Comparison of ENCODE assay signal across 8 mouse cellular contexts in the genomic region with DNA sequence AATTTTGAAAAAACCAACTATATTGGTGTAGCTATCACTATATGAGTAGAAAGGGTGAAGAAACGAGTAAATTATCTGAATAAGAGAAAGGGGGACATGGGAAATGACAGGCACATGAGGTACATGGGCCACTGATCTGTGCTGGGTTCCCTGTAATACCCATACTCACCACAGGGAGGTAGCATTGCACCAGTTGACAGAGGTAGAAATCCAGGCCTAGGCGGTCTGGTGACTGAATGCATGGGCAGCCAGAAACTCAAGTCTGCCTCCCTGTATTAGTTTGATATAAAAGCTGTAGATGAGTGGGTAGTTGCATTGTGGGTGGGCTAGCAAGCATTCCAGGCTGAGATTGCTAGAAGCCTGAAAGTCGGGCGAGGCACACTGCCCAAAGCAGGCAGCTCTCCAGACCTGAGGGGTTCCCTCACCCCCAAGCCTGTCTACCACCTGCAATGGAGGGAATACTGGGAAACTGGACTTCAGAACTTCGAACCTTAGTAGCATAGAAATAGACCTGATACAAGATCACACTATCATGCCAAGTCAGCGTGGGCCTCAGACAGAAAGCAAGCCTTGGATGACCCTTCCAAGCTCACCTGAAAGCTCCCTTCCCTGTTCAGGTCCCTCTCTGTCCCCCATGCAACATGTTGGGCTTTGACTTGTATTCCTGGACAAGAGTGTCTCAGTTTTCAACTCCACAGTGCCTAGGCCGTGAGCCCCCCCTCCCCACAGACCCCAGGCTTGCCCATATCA. TPM values are rescaled to one million over a fixed set of nuclear protein-coding genes. Genes with fewer than 3 reads are reported as not detected.
DNase-seq lines count a peak whose midpoint lies in the region; ATAC-seq and TF ChIP-seq lines count a peak whose summit lies in the region.

No protein-coding gene starts in this region.

- H3K9ac ChIP-seq in heart, embryonic 12.5 days = peak overlapping the region; percentile 24; the same call in 1 of the 2 replicates
- 0 out of 2 replicates have a peak overlapping the region, but pooled peaks have one; percentile 1 for H3K9ac ChIP-seq in kidney, embryonic 16.5 days (replicated peaks; ENCODE audit: low read length)
- H3K9ac ChIP-seq in liver, embryonic 11.5 days (ENCODE audit: low read depth, low read length) = peak overlapping the region; percentile 64

- no peaks in the 10 kb centered on the region for H3K79me2 ChIP-seq in myocyte (ENCODE audit: control insufficient read depth, insufficient read depth)

- ATAC-seq in CD4-positive, CD25-positive, alpha-beta regulatory T cell, adult 4 months = peak; percentile 88
- peak; percentile 66 for ATAC-seq in erythroblast, adult 5-6 weeks (replicated peaks; ENCODE audit: low FRiP score, poor library complexity, severe bottlenecking)
- ATAC-seq in heart, embryonic 12.5 days (ENCODE audit: insufficient number of reproducible peaks, low FRiP score) = peak; percentile 66
- ATAC-seq in kidney, embryonic 16.5 days (ENCODE audit: low FRiP score, low TSS enrichment) = peak; percentile 42; the same call in 1 of the 2 replicates
- ATAC-seq in liver, embryonic 11.5 days (replicated peaks; ENCODE audit: low FRiP score) = peak; percentile 63

- peak; percentile 48 for TF ChIP-seq CTCF in bone marrow macrophage, adult 2 months (IDR thresholded peaks at IDR 0.05; ENCODE audit: low read depth, low read length)

- no peak for TF ChIP-seq POLR2A in bone marrow macrophage, adult 2 months (IDR thresholded peaks at IDR 0.05; ENCODE audit: borderline replicate concordance, low read depth, low read length)
- no peak for TF ChIP-seq POLR2A in myocyte (IDR thresholded peaks at IDR 0.05; ENCODE audit: insufficient read length, low read depth)

- H3K9me3 ChIP-seq in heart, embryonic 12.5 days (replicated peaks) = no peaks in the 10 kb centered on the region
- H3K9me3 ChIP-seq in kidney, embryonic 16.5 days (ENCODE audit: low read length) = no peaks in the 10 kb centered on the region
- H3K9me3 ChIP-seq in liver, embryonic 11.5 days (ENCODE audit: control insufficient read depth, low read length) = no peaks in the 10 kb centered on the region

- H3K27ac ChIP-seq in bone marrow macrophage, adult 2 months (ENCODE audit: insufficient read depth, low read depth, low read length) = no peak overlapping the region
- no peak overlapping the region for H3K27ac ChIP-seq in heart, embryonic 12.5 days (ENCODE audit: poor library complexity, severe bottlenecking)
- H3K27ac ChIP-seq in kidney, embryonic 16.5 days (ENCODE audit: low read length) = no peak overlapping the region
- H3K27ac ChIP-seq in liver, embryonic 11.5 days (ENCODE audit: low read depth, low read length) = peak overlapping the region; percentile 87

- WGBS in heart, embryonic 12.5 days = 64% methylated on average over 7 of the region's 7 CpGs
- WGBS in kidney, embryonic 16.5 days = 59% methylated on average over 7 of the region's 7 CpGs
- 49% methylated on average over 7 of the region's 7 CpGs for WGBS in liver, embryonic 11.5 days

- no peak overlapping the region for H3K4me3 ChIP-seq in bone marrow macrophage, adult 2 months (ENCODE audit: insufficient read depth, low read length)
- H3K4me3 ChIP-seq in heart, embryonic 12.5 days = no peak overlapping the region
- H3K4me3 ChIP-seq in kidney, embryonic 16.5 days (ENCODE audit: low read length) = no peak overlapping the region
- H3K4me3 ChIP-seq in liver, embryonic 11.5 days (ENCODE audit: low read depth, low read length) = 0 out of 2 replicates have a peak overlapping the region, but pooled peaks have one; percentile 15
- H3K4me3 ChIP-seq in myocyte = no peak overlapping the region

- peaks cover 42% of the 10 kb centered on the region for H3K36me3 ChIP-seq in heart, embryonic 12.5 days
- H3K36me3 ChIP-seq in kidney, embryonic 16.5 days (ENCODE audit: insufficient read depth, low read length) = peaks cover 22% of the 10 kb centered on the region
- H3K36me3 ChIP-seq in liver, embryonic 11.5 days (ENCODE audit: control insufficient read depth, insufficient read depth, low read length) = peaks cover 33% of the 10 kb centered on the region
- H3K36me3 ChIP-seq in myocyte (ENCODE audit: control insufficient read depth, insufficient read depth) = peaks cover 12% of the 10 kb centered on the region
- H3K36me3 ChIP-seq in splenic B cell, adult 2 months (ENCODE audit: control insufficient read depth, insufficient read depth, low read length, poor library complexity, severe bottlenecking) = peaks cover 6% of the 10 kb centered on the region; the same call in 1 of the 2 replicates

- no peak overlapping the region for H3ac ChIP-seq in myocyte (ENCODE audit: control insufficient read depth, insufficient read length)

- H3K4me1 ChIP-seq in bone marrow macrophage, adult 2 months (ENCODE audit: control insufficient read depth, insufficient read depth, low read length) = peaks cover 3% of the 10 kb centered on the region; the same call in 1 of the 2 replicates
- H3K4me1 ChIP-seq in heart, embryonic 12.5 days (replicated peaks) = peaks cover 12% of the 10 kb centered on the region
- H3K4me1 ChIP-seq in kidney, embryonic 16.5 days (ENCODE audit: insufficient read depth, low read length) = no peaks in the 10 kb centered on the region
- peaks cover 26% of the 10 kb centered on the region for H3K4me1 ChIP-seq in liver, embryonic 11.5 days (replicated peaks; ENCODE audit: control insufficient read depth, insufficient read depth, low read length)

- no peaks in the 10 kb centered on the region for H3K27me3 ChIP-seq in heart, embryonic 12.5 days (replicated peaks)
- no peaks in the 10 kb centered on the region for H3K27me3 ChIP-seq in kidney, embryonic 16.5 days (ENCODE audit: insufficient read depth, low read length)
- H3K27me3 ChIP-seq in liver, embryonic 11.5 days (replicated peaks; ENCODE audit: control insufficient read depth, insufficient read depth, low read length) = no peaks in the 10 kb centered on the region
- H3K27me3 ChIP-seq in myocyte (ENCODE audit: control insufficient read depth, insufficient read depth, insufficient read length) = no peaks in the 10 kb centered on the region
- no peaks in the 10 kb centered on the region for H3K27me3 ChIP-seq in splenic B cell, adult 2 months (ENCODE audit: control insufficient read depth, insufficient read depth, low read length, poor library complexity, severe bottlenecking)

- DNase-seq in liver, embryonic 11.5 days (ENCODE audit: low spot score) = no peak
- DNase-seq in splenic B cell, adult 2 months (ENCODE audit: low read depth, low spot score) = peak; percentile 89

- H3K4me2 ChIP-seq in heart, embryonic 12.5 days = no peak overlapping the region
- no peak overlapping the region for H3K4me2 ChIP-seq in kidney, embryonic 16.5 days (replicated peaks; ENCODE audit: low read depth, low read length)
- H3K4me2 ChIP-seq in liver, embryonic 11.5 days = peak overlapping the region; percentile 66
- H3K4me2 ChIP-seq in myocyte (ENCODE audit: low read depth) = no peak overlapping the region

RNA-seq across cellular contexts. Expression of gene Gm5767, which starts 5.7 kb away (rescaled TPM):
- not detected for polyA plus RNA-seq in CD4-positive, CD25-positive, alpha-beta regulatory T cell, adult 4 months (2017; shearing (Covaris generic))
- polyA plus RNA-seq in bone marrow macrophage, adult 2 months (2012; ENCODE audit: insufficient read depth, insufficient read length, missing spikeins) = not detected in 2 replicates
- total RNA-seq in erythroblast, adult 5-6 weeks (2015; ENCODE audit: low replicate concordance) = not detected in 2 replicates
- total RNA-seq in erythroblast, adult 5-6 weeks (2017; ENCODE audit: low replicate concordance) = not detected in 2 replicates
- polyA plus RNA-seq in heart, embryonic 12.5 days (2016; fragmentation: Nextera tagmentation; extraction: Ambion mirVana) = not detected in 2 replicates
- polyA plus RNA-seq in kidney, embryonic 16.5 days (2015; fragmentation: Nextera tagmentation; extraction: Ambion mirVana) = not detected in 2 replicates
- polyA plus RNA-seq in liver, embryonic 11.5 days (2014; fragmentation: Nextera tagmentation; extraction: Ambion mirVana) = not detected in 2 replicates
- polyA plus RNA-seq in myocyte (2012; fragmentation: generic; extraction: Trizol) = 0.16 TPM

RNA-seq across cellular contexts. Expression of gene Carhsp1, which starts 14.3 kb away (rescaled TPM):
- 10 to 100 TPM; 11.7 to 29.4 TPM for polyA plus RNA-seq in CD4-positive, CD25-positive, alpha-beta regulatory T cell, adult 4 months (2017; shearing (Covaris generic))
- 24.0 and 26.3 TPM in 2 replicates for polyA plus RNA-seq in bone marrow macrophage, adult 2 months (2012; ENCODE audit: insufficient read depth, insufficient read length, missing spikeins)
- total RNA-seq in erythroblast, adult 5-6 weeks (2015; ENCODE audit: low replicate concordance) = 106 and 129 TPM in 2 replicates
- total RNA-seq in erythroblast, adult 5-6 weeks (2017; ENCODE audit: low replicate concordance) = 184 and 218 TPM in 2 replicates
- polyA plus RNA-seq in heart, embryonic 12.5 days (2016; fragmentation: Nextera tagmentation; extraction: Ambion mirVana) = 95.8 and 102 TPM in 2 replicates
- polyA plus RNA-seq in kidney, embryonic 16.5 days (2015; fragmentation: Nextera tagmentation; extraction: Ambion mirVana) = 86.0 and 86.9 TPM in 2 replicates
- polyA plus RNA-seq in liver, embryonic 11.5 days (2014; fragmentation: Nextera tagmentation; extraction: Ambion mirVana) = 24.9 and 25.4 TPM in 2 replicates
- 110 TPM for polyA plus RNA-seq in myocyte (2012; fragmentation: generic; extraction: Trizol)

RNA-seq across cellular contexts. Expression of gene Tmem186, which starts 48.8 kb away (rescaled TPM):
- polyA plus RNA-seq in CD4-positive, CD25-positive, alpha-beta regulatory T cell, adult 4 months (2017; shearing (Covaris generic)) = 10 to 100 TPM; 10.1 to 15.7 TPM
- polyA plus RNA-seq in bone marrow macrophage, adult 2 months (2012; ENCODE audit: insufficient read depth, insufficient read length, missing spikeins) = 7.1 and 8.8 TPM in 2 replicates
- total RNA-seq in erythroblast, adult 5-6 weeks (2015; ENCODE audit: low replicate concordance) = 4.2 and 6.7 TPM in 2 replicates
- total RNA-seq in erythroblast, adult 5-6 weeks (2017; ENCODE audit: low replicate concordance) = 1.8 and 5.6 TPM in 2 replicates
- 16.9 TPM in 2 replicates for polyA plus RNA-seq in heart, embryonic 12.5 days (2016; fragmentation: Nextera tagmentation; extraction: Ambion mirVana)
- 22.5 and 25.3 TPM in 2 replicates for polyA plus RNA-seq in kidney, embryonic 16.5 days (2015; fragmentation: Nextera tagmentation; extraction: Ambion mirVana)
- polyA plus RNA-seq in liver, embryonic 11.5 days (2014; fragmentation: Nextera tagmentation; extraction: Ambion mirVana) = 16.4 and 19.4 TPM in 2 replicates
- 7.4 TPM for polyA plus RNA-seq in myocyte (2012; fragmentation: generic; extraction: Trizol)

RNA-seq across cellular contexts. Expression of gene Pmm2, which starts 48.8 kb away (rescaled TPM):
- 100 to 1,000 TPM in 1 of 2 experiments, 10 to 100 TPM in 1; 93.6 to 129 TPM for polyA plus RNA-seq in CD4-positive, CD25-positive, alpha-beta regulatory T cell, adult 4 months (2017; shearing (Covaris generic))
- 58.2 and 59.0 TPM in 2 replicates for polyA plus RNA-seq in bone marrow macrophage, adult 2 months (2012; ENCODE audit: insufficient read depth, insufficient read length, missing spikeins)
- total RNA-seq in erythroblast, adult 5-6 weeks (2015; ENCODE audit: low replicate concordance) = 27.2 and 40.7 TPM in 2 replicates
- total RNA-seq in erythroblast, adult 5-6 weeks (2017; ENCODE audit: low replicate concordance) = 52.6 and 60.8 TPM in 2 replicates
- 43.1 and 43.3 TPM in 2 replicates for polyA plus RNA-seq in heart, embryonic 12.5 days (2016; fragmentation: Nextera tagmentation; extraction: Ambion mirVana)
- 61.2 and 63.3 TPM in 2 replicates for polyA plus RNA-seq in kidney, embryonic 16.5 days (2015; fragmentation: Nextera tagmentation; extraction: Ambion mirVana)
- polyA plus RNA-seq in liver, embryonic 11.5 days (2014; fragmentation: Nextera tagmentation; extraction: Ambion mirVana) = 52.9 and 55.8 TPM in 2 replicates
- polyA plus RNA-seq in myocyte (2012; fragmentation: generic; extraction: Trizol) = 31.7 TPM

Comparison
In these comparisons a context has a peak if more than half of its experiments do, and no peak if none do; other contexts are left out.
1. H3K9ac ChIP-seq: peak in every context shown above with its lines; median percentile 64 in liver, embryonic 11.5 days; 24 in heart, embryonic 12.5 days; 1 in kidney, embryonic 16.5 days.